Mouse (Mus musculus) erythroblast, embryonic 14.5 days (primary cell): ENCODE measurements around the gene Rnf220.

Experiments
- GATA1 ChIP-seq: IDR thresholded peaks from 2 replicates; pipeline ENCODE4 v1.6.1; 2012; ENCODE audit warnings: low read length, inconsistent platforms, mixed read lengths
- TAL1 ChIP-seq: IDR thresholded peaks from 3 replicates; pipeline ENCODE4 v1.6.1; 2012; ENCODE audit warnings: low read length, inconsistent platforms, mixed read lengths

DNA sequence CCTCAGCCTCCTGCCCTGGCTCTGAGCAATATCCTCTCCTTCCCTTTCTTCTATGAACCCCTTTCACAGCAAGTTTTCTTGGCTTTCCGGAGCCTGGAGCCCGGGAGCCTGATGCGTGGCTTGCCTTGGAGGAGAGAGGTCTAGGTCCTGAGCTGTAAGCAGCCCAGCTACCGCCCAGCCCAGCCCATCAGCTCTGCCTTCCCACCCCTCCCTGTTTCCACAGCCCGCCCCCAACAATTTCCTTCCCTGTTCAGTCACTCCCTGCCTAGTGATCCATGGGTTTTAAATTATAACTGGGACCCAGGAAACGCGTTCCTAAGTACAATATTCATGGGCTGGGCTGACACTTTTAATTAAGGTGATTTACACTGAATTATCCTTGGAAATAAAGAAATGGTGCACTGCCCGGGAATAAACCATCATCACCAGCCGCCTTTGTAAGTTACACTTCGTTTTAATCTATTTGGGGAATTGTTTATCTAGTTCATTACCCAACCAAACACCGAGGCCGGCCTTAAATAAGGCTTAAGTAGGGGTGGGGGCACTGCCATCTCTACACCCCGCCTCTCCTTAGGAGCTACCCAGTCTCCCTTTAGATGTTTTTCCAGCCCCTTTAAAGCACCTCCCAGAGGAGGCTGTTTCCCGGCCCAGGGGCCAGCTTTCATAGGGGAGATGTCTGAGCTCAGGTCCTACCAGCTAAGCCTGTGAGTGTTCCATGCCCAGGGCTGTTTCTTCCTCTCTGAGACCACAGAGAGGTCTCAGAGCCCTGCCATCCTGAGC, 194.6 kb downstream of the Rnf220 start:
- no peak for TF ChIP-seq TAL1
- no peak for TF ChIP-seq GATA1
